Mouse (Mus musculus) R1 (cell line): ENCODE measurements around the gene Ppp1r12a.

Source experiments
- DNase-seq: peaks from one replicate; pipeline ENCODE4 v3.0.0-alpha.2; 2018; ENCODE audit warnings: low read depth, low spot score

Ppp1r12a gene

GRCm38 (mm10) chr10:108290046-108290445 is 128.1 kb downstream of the Ppp1r12a start:
- DNase-seq, result peak; percentile 43

DNA sequence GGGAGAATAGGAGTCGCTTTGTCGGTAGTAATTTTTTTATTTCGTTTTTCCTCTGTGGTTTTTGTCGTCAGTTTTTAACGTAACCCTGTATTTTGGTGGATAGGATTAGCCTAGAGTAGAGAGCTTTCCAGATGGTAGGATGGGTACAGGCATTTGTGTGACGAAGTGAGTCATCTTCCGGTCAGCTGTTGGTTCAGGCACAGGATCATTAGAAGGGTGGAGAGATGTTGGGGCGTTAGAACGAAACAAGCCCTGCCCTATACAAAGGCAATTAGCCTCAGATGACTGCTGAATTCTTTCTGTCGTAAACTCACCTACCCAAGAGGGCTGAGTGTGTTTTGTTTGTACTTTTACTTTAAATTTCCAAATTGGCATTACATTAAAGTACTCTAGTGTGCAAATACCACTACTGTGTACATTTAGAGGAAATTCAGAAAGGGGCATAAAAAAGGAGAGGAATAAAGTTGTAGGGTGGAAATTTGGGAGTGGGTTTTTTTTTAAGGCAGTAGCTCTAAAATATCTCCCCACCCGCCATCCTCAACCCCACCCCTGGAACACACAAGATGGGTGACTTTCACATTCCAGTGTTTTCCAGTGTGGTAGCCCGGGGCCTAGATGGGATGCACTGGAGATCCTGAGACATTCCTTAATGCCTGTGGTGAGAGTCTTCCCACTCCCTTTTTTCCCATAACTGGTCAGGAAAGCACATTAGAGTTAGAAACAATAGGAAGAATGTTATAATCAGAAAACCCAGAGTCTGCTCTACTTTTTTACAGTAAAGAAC is 129.9 kb downstream of the Ppp1r12a start:
- peak; percentile 96 for DNase-seq

- DNase-seq, result peak; percentile 70
Observed at GRCm38 (mm10) chr10:108292651-108293050, 130.7 kb downstream of the Ppp1r12a start.

GRCm38 (mm10) chr10:108293620-108294195 is 131.7 kb downstream of the Ppp1r12a start:
- DNase-seq, result peak; percentile 48

DNA sequence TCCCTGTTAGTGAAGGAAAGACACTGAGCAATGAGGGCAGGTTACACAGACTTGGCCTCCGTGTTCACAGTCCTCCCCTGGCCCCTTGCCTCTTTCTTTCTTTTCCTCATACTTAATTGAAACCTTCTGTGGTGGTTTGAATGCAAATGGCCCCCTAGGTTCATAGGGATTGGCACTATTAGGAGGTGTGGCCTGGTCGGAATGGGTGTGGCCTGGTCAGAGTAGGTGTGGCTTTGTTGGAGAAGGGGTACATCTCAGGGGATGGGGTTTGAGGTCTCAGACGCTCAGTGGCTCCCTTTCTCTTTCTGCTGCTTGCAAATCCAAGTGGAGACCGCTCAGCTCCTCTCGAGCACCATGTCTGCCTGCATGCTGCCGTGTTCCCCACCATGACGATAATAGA is 132.8 kb downstream of the Ppp1r12a start:
- DNase-seq, result peak; percentile 91

DNA sequence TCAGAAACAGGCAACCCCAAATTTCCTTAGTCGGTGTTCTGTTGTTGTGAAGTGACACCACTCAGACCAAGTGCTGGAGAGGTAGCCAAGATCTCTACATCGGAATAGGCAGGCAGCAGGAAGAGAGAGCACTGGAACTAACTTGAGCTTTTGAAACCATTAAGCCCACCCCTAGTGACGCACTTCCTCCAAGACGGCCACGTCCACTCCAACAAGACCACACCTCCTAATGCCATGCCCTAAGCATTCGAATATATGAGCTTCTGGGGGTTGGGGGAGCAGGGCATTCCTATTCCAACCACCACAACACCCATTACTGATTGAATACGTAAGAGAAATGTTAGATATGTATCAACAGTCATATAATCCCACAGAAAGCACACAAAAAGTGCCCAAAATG is 134.5 kb downstream of the Ppp1r12a start:
- peak; percentile 95 for DNase-seq

DNA sequence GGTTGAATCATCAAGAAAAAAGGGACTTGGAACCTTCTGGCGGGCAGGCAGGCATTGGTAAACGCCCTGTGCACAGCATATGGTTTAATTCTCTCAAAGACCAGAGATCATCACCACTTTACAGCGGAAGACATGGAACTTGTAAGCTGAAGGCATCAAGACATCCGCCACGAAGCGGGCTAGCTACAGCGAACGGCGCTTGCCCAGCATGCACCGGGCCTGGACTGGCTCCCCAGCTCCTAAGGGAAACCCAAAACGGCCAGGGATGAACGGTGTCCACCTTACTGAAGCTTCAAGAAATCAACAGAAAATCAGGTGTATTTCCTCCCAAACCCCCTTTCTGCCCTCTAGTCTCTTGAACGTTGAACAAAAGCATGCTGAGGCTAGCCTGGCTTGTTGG is 136.3 kb downstream of the Ppp1r12a start:
- DNase-seq, result peak; percentile 79

GRCm38 (mm10) chr10:108298841-108299545 is 137.0 kb downstream of the Ppp1r12a start:
- DNase-seq, result peak; percentile 91

DNA sequence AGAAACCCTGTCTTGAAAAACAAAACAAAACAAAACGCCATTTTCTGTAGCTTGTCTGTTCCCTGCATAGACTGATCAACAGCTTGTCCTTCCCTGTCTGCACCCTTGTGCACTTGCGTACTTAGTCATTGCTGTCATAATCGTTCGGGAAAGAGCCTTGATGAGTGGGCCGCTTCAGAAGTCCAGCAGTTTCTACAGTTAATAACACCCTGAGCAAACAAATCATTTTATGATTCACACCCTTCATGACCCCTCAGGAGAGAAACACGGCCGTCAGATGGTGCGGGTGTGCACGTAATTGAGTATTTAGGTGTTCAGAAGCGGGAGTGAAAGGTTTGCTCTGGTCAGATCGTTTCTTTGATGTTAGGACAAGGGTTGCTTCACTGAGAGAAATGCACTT is 137.8 kb downstream of the Ppp1r12a start:
- DNase-seq, result no peak

DNA sequence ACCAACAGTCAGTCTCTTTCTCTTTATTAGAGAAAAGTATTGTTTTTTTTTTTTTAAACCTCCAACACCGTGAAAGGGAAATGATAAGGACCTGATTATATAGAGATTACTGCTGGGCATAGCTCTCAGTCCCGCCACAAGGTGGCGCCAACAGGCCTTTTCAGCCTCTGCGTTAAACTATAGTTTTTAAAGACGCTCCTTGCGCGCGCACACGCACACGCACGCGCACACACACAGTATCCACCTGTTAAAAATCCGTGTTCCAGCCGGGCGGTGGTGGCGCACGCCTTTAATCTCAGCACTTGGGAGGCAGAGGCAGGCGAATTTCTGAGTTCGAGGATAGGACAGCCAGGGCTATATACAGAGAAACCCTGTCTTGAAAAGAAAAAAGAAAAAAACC is 138.8 kb downstream of the Ppp1r12a start:
- DNase-seq, result peak; percentile 91

DNA sequence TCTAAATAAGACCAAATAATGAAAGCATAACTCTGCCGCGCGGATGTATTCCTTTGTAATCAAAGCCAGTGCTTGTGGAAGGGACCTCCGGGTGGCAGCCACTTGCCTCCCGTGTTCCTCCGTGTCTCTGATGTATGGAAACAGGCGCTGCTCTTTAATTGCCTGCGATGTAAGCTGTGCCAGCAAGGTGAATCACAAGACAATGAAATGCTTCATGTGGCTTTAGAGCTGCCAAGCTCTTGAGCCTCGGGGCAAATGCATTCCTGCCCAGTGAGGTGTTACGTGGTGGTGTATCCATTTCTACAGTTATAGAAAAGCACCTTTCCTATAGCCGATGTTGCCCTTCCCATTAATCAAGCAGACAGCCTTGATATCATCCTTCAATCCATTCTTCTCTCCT is 145.8 kb downstream of the Ppp1r12a start:
- no peak for DNase-seq

- no peak for DNase-seq
Observed at GRCm38 (mm10) chr10:108310195-108310594, 148.2 kb downstream of the Ppp1r12a start.

GRCm38 (mm10) chr10:108311396-108311795 is 149.4 kb downstream of the Ppp1r12a start:
- DNase-seq, result no peak

DNA sequence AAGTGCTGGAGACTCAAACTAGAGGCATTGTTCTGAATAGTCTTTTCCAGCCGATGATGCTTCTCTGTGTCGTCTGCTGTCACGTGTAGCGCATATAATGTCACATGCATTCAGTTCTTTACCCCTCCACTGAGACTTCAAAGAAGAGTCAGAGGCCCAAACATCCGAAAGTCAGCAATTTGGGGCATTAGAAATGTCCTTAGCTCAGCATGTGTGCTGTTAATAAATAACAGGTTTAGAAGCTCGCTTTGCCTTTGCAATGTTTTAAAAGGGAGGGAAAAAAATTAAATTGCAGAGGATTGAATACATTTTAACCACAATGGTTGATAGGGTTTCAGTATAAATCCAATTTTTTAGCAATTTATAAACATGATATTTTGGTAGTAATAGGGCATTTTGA is 151.9 kb downstream of the Ppp1r12a start:
- no peak for DNase-seq

DNA sequence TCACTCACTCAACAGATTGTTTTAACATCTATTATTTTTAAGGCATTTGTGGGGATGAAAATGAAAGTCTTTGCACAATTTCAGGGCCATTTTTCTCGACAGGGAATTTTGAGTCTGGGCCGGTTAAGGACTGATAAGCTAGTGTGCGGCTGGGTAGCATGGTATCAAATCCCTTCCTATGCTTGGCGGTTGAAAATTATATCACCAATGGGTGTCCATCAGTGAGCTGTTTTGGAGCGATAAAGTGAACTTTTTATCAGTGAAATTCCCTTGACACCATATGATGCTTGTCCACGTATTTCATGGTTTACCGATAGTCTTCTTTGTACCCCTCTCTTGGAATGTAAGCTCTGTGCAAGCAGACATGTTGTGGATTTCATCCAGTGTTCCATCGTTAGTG is 152.4 kb downstream of the Ppp1r12a start:
- DNase-seq, result no peak

GRCm38 (mm10) chr10:108315236-108315635 is 153.2 kb downstream of the Ppp1r12a start:
- DNase-seq, result no peak

DNA sequence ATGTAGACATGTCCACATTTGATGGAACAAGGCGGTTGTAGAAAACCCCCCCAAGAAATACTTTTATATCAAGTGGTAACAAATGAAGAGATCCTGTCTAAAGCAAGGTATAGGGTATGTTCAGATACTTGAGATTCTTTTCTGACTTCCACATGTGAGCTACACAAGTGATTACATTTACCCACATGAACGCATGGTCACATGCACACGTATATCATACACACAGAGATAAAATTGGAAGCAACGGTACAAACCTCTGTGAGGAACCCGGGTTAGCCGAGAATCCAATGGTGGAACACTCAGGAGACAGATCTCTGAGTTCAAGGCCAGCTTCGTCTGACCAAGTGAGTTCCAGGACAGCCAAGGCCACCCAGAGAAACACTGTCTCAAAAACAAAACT is 166.4 kb downstream of the Ppp1r12a start:
- DNase-seq, result no peak

GRCm38 (mm10) chr10:108328983-108329382 is 167.0 kb downstream of the Ppp1r12a start:
- DNase-seq, result no peak

GRCm38 (mm10) chr10:108329771-108330170 is 167.8 kb downstream of the Ppp1r12a start:
- DNase-seq, result no peak

- no peak for DNase-seq
Observed at GRCm38 (mm10) chr10:108330964-108331363, 169.0 kb downstream of the Ppp1r12a start.

- DNase-seq, result peak; percentile 95
Observed at GRCm38 (mm10) chr10:108331784-108332561, 170.0 kb downstream of the Ppp1r12a start, which contains the start of gene Pawr. Gene Pawr (plus strand): TSS chr10:108332121.
